Mouse (Mus musculus) liver, embryonic 13.5 days (tissue): ENCODE data around the gene Nebl. TPM values are rescaled to one million over a fixed set of nuclear protein-coding genes. Genes with fewer than 3 reads are reported as not detected.

Experiments used
- ATAC-seq: fragments of 200-750 bp; cut with Nextera tagmentation; 2 replicates; pipeline ENCODE4 v1.8.0; 2017; ENCODE audit warnings: low read depth, mild to moderate bottlenecking, moderate number of reproducible peaks, moderate library complexity
- DNase-seq: peaks from one replicate; pipeline ENCODE4 v3.0.0; 2022
- H3K27ac ChIP-seq: fragments of 300-500 bp; sonication (generic); 2 replicates; pipeline ENCODE4 v1.5.1; 2015; ENCODE audit warnings: moderate library complexity, mild to moderate bottlenecking, inconsistent platforms
- H3K27me3 ChIP-seq: fragments of 300-500 bp; sonication (generic); 2 replicates; pipeline ENCODE4 v1.6.1; 2015; ENCODE audit warnings: mild to moderate bottlenecking, inconsistent platforms
- H3K36me3 ChIP-seq: fragments of 300-500 bp; sonication (generic); 2 replicates; pipeline ENCODE4 v1.6.1; 2015; ENCODE audit warnings: mild to moderate bottlenecking, inconsistent platforms
- H3K4me1 ChIP-seq: fragments of 300-500 bp; sonication (generic); replicated peaks from 2 replicates; pipeline ENCODE4 v1.6.1; 2015; ENCODE audit warnings: inconsistent platforms
- H3K4me2 ChIP-seq: fragments of 300-500 bp; sonication (generic); 2 replicates; pipeline ENCODE4 v1.6.1; 2015; ENCODE audit warnings: inconsistent platforms, mild to moderate bottlenecking, moderate library complexity
- H3K4me3 ChIP-seq: fragments of 300-500 bp; sonication (generic); replicated peaks from 2 replicates; pipeline ENCODE4 v1.5.1; 2015; ENCODE audit warnings: mild to moderate bottlenecking, inconsistent platforms
- H3K9ac ChIP-seq: fragments of 300-500 bp; sonication (generic); 2 replicates; pipeline ENCODE4 v1.6.1; 2015; ENCODE audit warnings: mild to moderate bottlenecking, inconsistent platforms
- H3K9me3 ChIP-seq: fragments of 300-500 bp; sonication (generic); replicated peaks from 2 replicates; pipeline ENCODE4 v1.6.1; 2016; ENCODE audit warnings: inconsistent platforms
- WGBS: fragments of 180-500 bp; shearing (Covaris S2); methylation state at CpG from one replicate; pipeline ENCODE4 v1.1.7; 2015; ENCODE audit not compliant: insufficient replicate concordance; 5-methylcytosine and 5-hydroxymethylcytosine counted together
- polyA plus RNA-seq: library from polyadenylated mRNA; unstranded; fragments of >200 nt; fragmentation: Nextera tagmentation; extraction: Ambion mirVana; gene quantifications from 2 replicates; pipeline ENCODE4 v1.2.1, GENCODE M21; 2015

Nebl gene
- polyA plus RNA-seq, 1 experiment from 2014 or later, result 0.33 TPM

DNA sequence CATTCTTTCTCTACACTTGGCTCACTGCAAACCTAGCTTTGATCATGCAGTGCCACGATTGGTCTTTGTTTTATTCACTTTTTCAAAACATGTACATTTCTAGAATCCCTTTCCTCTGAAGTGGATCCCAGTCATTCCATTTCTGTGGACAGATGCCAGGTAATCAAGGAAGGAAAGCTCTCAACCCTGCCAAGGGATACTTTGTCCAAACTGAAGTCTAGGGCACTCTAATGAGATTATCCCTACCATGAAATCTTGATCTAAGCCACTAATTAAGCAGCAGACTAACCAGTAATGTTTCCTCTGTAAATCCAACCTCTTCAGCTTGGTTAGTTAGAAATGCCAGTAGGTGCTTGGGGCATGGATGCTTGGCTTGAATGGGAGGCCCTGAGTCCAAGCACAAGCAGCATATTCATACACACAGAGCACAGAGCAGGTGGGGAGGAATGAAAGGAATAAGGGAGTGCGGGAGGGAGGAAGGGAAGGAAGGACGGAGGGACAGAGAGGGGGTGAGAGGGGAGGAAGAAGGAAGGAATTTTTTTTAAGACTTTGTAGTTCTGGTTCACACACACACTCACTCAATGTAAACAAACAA is 184.8 kb downstream of the Nebl start:
- Histone ChIP-seq H3K27me3 (no peaks in the 10 kb centered on the region), H3K4me3 (no peak overlapping the region), H3K27ac (no peak overlapping the region), H3K9ac (no peak overlapping the region), H3K36me3 (no peaks in the 10 kb centered on the region), H3K4me1 (no peaks in the 10 kb centered on the region), H3K9me3 (no peaks in the 10 kb centered on the region), H3K4me2 (no peak overlapping the region)
- WGBS, result 57% methylated on average over 3 of the region's 3 CpGs
- DNase-seq, result no peak
- no peak for ATAC-seq

DNA sequence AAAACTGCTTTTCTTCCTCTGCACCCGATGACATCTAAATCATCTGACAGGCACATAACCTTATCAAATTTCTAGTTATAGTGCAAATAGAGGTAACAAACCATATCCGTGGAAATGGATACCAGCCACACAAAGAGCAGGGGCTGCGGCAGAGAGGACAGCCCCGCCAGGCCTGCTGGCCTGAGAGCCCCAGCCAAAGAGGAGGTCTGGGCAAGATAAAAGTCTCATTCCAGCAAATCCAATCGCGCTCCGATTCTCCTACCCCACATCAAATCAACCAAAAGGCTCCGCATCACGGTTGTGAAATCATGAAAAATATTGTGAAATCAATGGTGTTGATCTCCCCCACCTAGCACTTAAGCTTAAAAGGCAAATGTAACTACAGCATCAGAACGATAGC is 191.5 kb downstream of the Nebl start:
- DNase-seq, result no peak
- no peak overlapping the region for H3K27ac ChIP-seq
- WGBS, result 69% methylated on average over 10 of the region's 10 CpGs

GRCm38 (mm10) chr2:17538493-17538892 is 192.8 kb downstream of the Nebl start:
- H3K27me3 ChIP-seq, result no peaks in the 10 kb centered on the region
- H3K4me1 ChIP-seq, result no peaks in the 10 kb centered on the region
- no peak overlapping the region for H3K27ac ChIP-seq
- no peak overlapping the region for H3K4me2 ChIP-seq
- H3K9me3 ChIP-seq, result no peaks in the 10 kb centered on the region
- 71% methylated on average over 4 of the region's 4 CpGs for WGBS
- H3K4me3 ChIP-seq, result no peak overlapping the region
- no peak overlapping the region for H3K9ac ChIP-seq
- no peaks in the 10 kb centered on the region for H3K36me3 ChIP-seq
- DNase-seq (no peak), ATAC-seq (no peak)

More for the DNA sequence above, 191.5 kb downstream of the Nebl start:
- Histone ChIP-seq H3K27me3 (no peaks in the 10 kb centered on the region), H3K4me1 (no peaks in the 10 kb centered on the region), H3K9me3 (no peaks in the 10 kb centered on the region), H3K4me3 (no peak overlapping the region), H3K4me2 (no peak overlapping the region), H3K36me3 (no peaks in the 10 kb centered on the region), H3K9ac (no peak overlapping the region)
- no peak for ATAC-seq

GRCm38 (mm10) chr2:17531355-17532105 is 199.7 kb downstream of the Nebl start:
- no peak for ATAC-seq

DNA sequence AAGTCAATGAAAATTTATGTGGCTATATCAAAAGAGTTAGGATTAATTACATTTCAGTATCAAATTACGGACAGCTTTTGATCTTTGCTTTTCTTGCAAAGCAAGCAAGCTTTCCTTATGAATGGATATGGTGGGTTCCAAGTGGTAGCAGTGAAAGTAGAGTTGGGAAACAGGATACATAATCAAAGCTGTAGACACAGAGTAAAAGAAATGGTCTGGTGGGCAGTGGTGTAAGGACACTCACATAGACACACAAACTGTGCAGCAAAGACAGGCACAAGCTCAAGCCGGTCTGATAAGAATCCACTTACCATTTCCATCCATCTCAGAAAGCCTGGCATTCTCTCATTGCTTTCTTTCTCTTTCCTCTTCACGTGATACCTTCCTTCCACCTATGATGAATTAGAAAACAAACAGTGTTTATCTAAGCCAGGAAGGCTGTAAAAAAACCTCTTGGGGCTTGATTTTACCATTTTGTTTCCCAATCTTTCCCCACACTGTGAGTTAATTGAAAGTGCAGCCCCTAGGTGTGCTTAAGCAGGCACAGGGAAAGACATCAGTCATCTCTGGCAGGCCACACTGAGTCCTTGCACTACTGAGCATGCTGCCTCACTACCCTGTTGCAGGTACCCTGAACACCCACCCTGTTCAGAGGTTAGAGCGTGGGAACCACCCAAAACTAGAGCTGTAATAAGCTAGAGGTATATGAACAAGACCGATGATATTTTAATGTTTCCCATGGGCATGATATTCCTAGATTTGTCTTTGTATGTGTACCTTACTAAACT is 205.3 kb downstream of the Nebl start:
- no peak overlapping the region for H3K4me3 ChIP-seq
- no peak overlapping the region for H3K4me2 ChIP-seq
- H3K9ac ChIP-seq, result no peak overlapping the region
- no peak for DNase-seq
- no peaks in the 10 kb centered on the region for H3K9me3 ChIP-seq
- H3K27me3 ChIP-seq, result no peaks in the 10 kb centered on the region
- no peaks in the 10 kb centered on the region for H3K36me3 ChIP-seq
- no peaks in the 10 kb centered on the region for H3K4me1 ChIP-seq
- 69% methylated on average over 5 of the region's 5 CpGs for WGBS
- ATAC-seq, result no peak
- no peak overlapping the region for H3K27ac ChIP-seq

More at GRCm38 (mm10) chr2:17531355-17532105, 199.7 kb downstream of the Nebl start:
- 62% methylated on average over 12 of the region's 12 CpGs for WGBS
- H3K36me3 ChIP-seq, result no peaks in the 10 kb centered on the region
- no peak overlapping the region for H3K27ac ChIP-seq
- DNase-seq, result no peak
- H3K4me3 ChIP-seq, result no peak overlapping the region
- no peaks in the 10 kb centered on the region for H3K4me1 ChIP-seq
- H3K9ac ChIP-seq, result no peak overlapping the region
- H3K4me2 ChIP-seq, result no peak overlapping the region
- H3K27me3 ChIP-seq, result no peaks in the 10 kb centered on the region
- no peaks in the 10 kb centered on the region for H3K9me3 ChIP-seq

- Histone ChIP-seq H3K9ac (no peak overlapping the region), H3K27me3 (no peaks in the 10 kb centered on the region), H3K9me3 (no peaks in the 10 kb centered on the region), H3K4me3 (no peak overlapping the region), H3K27ac (no peak overlapping the region), H3K4me2 (no peak overlapping the region), H3K4me1 (no peaks in the 10 kb centered on the region), H3K36me3 (no peaks in the 10 kb centered on the region)
- WGBS, result 61% methylated on average over 4 of the region's 4 CpGs
- DNase-seq (no peak), ATAC-seq (no peak)
Observed at GRCm38 (mm10) chr2:17525211-17525610, 206.1 kb downstream of the Nebl start.

GRCm38 (mm10) chr2:17524205-17524978 is 206.9 kb downstream of the Nebl start:
- Histone ChIP-seq H3K4me1 (no peaks in the 10 kb centered on the region), H3K27ac (no peak overlapping the region), H3K4me3 (no peak overlapping the region), H3K9me3 (no peaks in the 10 kb centered on the region), H3K36me3 (no peaks in the 10 kb centered on the region), H3K9ac (no peak overlapping the region), H3K4me2 (no peak overlapping the region), H3K27me3 (no peaks in the 10 kb centered on the region)
- no peak for ATAC-seq
- DNase-seq, result no peak
- WGBS, result 56% methylated on average over 10 of the region's 10 CpGs

GRCm38 (mm10) chr2:17523791-17524190 is 207.5 kb downstream of the Nebl start:
- Histone ChIP-seq H3K4me3 (no peak overlapping the region), H3K27ac (no peak overlapping the region), H3K36me3 (no peaks in the 10 kb centered on the region), H3K4me2 (no peak overlapping the region), H3K27me3 (no peaks in the 10 kb centered on the region), H3K9ac (no peak overlapping the region), H3K9me3 (no peaks in the 10 kb centered on the region), H3K4me1 (no peaks in the 10 kb centered on the region)
- no peak for ATAC-seq
- DNase-seq, result no peak
- 25% methylated on average over 4 of the region's 4 CpGs for WGBS

DNA sequence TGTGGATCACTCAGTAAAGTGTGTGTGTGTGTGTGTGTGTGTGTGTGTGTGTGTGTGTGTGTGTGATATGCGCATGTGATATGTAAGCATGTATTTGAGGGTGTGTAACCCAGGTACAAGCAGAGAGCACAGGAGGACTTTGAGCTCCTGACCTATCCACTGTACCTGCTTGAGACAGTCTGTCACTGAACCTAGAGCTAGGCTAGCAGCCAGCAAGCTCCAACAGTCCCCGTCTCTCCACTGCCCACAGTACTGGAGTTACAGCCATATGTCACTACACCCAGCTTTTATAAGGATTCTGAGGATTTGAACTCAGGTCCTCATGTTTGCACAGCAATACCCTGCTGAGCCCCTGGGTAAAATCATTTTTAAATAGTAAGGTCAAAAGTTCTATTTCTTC is 215.6 kb downstream of the Nebl start:
- H3K27me3 ChIP-seq, result no peaks in the 10 kb centered on the region
- no peak overlapping the region for H3K4me3 ChIP-seq
- no peak overlapping the region for H3K4me2 ChIP-seq
- no peak overlapping the region for H3K27ac ChIP-seq
- DNase-seq, result no peak
- no peaks in the 10 kb centered on the region for H3K36me3 ChIP-seq
- 59% methylated on average over 2 of the region's 2 CpGs for WGBS
- H3K4me1 ChIP-seq, result no peaks in the 10 kb centered on the region
- H3K9me3 ChIP-seq, result no peaks in the 10 kb centered on the region
- ATAC-seq, result no peak
- H3K9ac ChIP-seq, result no peak overlapping the region

GRCm38 (mm10) chr2:17514765-17515164 is 216.5 kb downstream of the Nebl start:
- 68% methylated on average over 12 of the region's 12 CpGs for WGBS
- H3K4me1 ChIP-seq, result no peaks in the 10 kb centered on the region
- DNase-seq (no peak), ATAC-seq (no peak)
- no peaks in the 10 kb centered on the region for H3K27me3 ChIP-seq
- no peaks in the 10 kb centered on the region for H3K9me3 ChIP-seq
- H3K4me3 ChIP-seq, result no peak overlapping the region
- H3K36me3 ChIP-seq, result no peaks in the 10 kb centered on the region
- no peak overlapping the region for H3K27ac ChIP-seq
- no peak overlapping the region for H3K4me2 ChIP-seq
- no peak overlapping the region for H3K9ac ChIP-seq

DNA sequence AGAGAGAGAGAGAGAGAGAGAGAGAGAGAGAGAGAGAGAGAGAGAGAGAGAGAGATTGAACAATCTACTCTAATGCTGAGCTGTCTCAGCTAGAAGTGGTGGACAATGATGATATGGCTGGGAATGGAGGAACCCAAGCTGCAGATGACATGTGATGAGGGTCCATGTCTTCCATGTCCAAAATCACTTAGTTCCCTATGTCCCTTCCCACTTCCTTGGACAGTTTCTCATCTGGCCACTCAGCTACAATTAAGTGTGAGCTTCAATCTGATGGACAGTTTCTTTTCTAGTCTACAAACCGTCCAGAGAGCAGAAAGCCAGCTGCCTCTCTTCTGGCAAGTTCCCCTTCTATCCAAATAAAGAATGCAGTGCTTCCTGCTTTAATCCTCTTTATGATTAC is 221.3 kb downstream of the Nebl start:
- 30% methylated on average over 1 of the region's 1 CpGs for WGBS
- no peak for ATAC-seq
- DNase-seq, result no peak

More for the DNA sequence above, 221.3 kb downstream of the Nebl start:
- Histone ChIP-seq H3K4me3 (no peak overlapping the region), H3K27ac (no peak overlapping the region), H3K4me2 (no peak overlapping the region), H3K4me1 (no peaks in the 10 kb centered on the region), H3K9ac (no peak overlapping the region), H3K36me3 (no peaks in the 10 kb centered on the region), H3K9me3 (no peaks in the 10 kb centered on the region), H3K27me3 (no peaks in the 10 kb centered on the region)
